Mouse (Mus musculus) kidney, embryonic 15.5 days (tissue): ENCODE measurements around the gene Sla2. TPM values are rescaled to one million over a fixed set of nuclear protein-coding genes. Genes with fewer than 3 reads are reported as not detected.
"Not testable (repeated sequence)": the region's sequence is repeated elsewhere in the genome, so short reads cannot be mapped to it uniquely, and the experiment has no call there.

ENCODE experiments used
- ATAC-seq: fragments of 200-750 bp; cut with Nextera tagmentation; replicated peaks from 2 replicates; pipeline ENCODE4 v1.8.0; 2017; ENCODE audit warnings: moderate TSS enrichment; ENCODE audit not compliant: low FRiP score
- H3K27ac ChIP-seq: fragments of 300-500 bp; sonication (generic); 2 replicates; pipeline ENCODE4 v1.5.1; 2015; ENCODE audit warnings: mild to moderate bottlenecking, inconsistent platforms
- H3K27me3 ChIP-seq: fragments of 300-500 bp; sonication (generic); 2 replicates; pipeline ENCODE4 v1.6.1; 2015; ENCODE audit warnings: inconsistent platforms
- H3K36me3 ChIP-seq: fragments of 300-500 bp; sonication (generic); 2 replicates; pipeline ENCODE4 v1.6.1; 2015; ENCODE audit warnings: inconsistent platforms
- H3K4me1 ChIP-seq: fragments of 300-500 bp; sonication (generic); 2 replicates; pipeline ENCODE4 v1.6.1; 2015; ENCODE audit warnings: inconsistent platforms
- H3K4me2 ChIP-seq: fragments of 300-500 bp; sonication (generic); 2 replicates; pipeline ENCODE4 v1.6.1; 2015; ENCODE audit warnings: moderate library complexity, mild to moderate bottlenecking, inconsistent platforms
- H3K4me3 ChIP-seq: fragments of 300-500 bp; sonication (generic); replicated peaks from 2 replicates; pipeline ENCODE4 v1.5.1; 2015; ENCODE audit warnings: mild to moderate bottlenecking, inconsistent platforms
- H3K9ac ChIP-seq: fragments of 300-500 bp; sonication (generic); 2 replicates; pipeline ENCODE4 v1.6.1; 2015; ENCODE audit warnings: mild to moderate bottlenecking, inconsistent platforms
- H3K9me3 ChIP-seq: fragments of 300-500 bp; sonication (generic); replicated peaks from 2 replicates; pipeline ENCODE4 v1.6.1; 2016; ENCODE audit warnings: inconsistent platforms
- WGBS: fragments of 180-500 bp; shearing (Covaris S2); methylation state at CpG from one replicate; pipeline ENCODE4 v1.1.7; 2015; ENCODE audit warnings: mixed read lengths; 5-methylcytosine and 5-hydroxymethylcytosine counted together
- polyA plus RNA-seq: library from polyadenylated mRNA; unstranded; fragments of >200 nt; fragmentation: Nextera tagmentation; extraction: Ambion mirVana; gene quantifications from 2 replicates; pipeline ENCODE4 v1.2.1, GENCODE M21; 2015

The Sla2 gene
- polyA plus RNA-seq, 1 experiment from 2014 or later: 0.22 TPM

- WGBS: 52% methylated on average over 2 of the region's 2 CpGs
- H3K9me3 ChIP-seq: no peaks in the 10 kb centered on the region
- ATAC-seq: no peak
Observed at GRCm38 (mm10) chr2:156919796-156920195, 32.8 kb upstream of the Sla2 start.

GRCm38 (mm10) chr2:156919191-156919590 lies 32.2 kb upstream of the Sla2 start:
- not testable (repeated sequence) for H3K4me3 ChIP-seq

More at GRCm38 (mm10) chr2:156919796-156920195, 32.8 kb upstream of the Sla2 start:
- no peak overlapping the region for H3K27ac ChIP-seq
- H3K4me3 ChIP-seq: no peak overlapping the region
- H3K27me3 ChIP-seq: 0 out of 2 replicates have a peak, but pooled peaks cover 2% of the 10 kb centered on the region
- no peak overlapping the region for H3K9ac ChIP-seq
- H3K4me2 ChIP-seq: no peak overlapping the region
- H3K4me1 ChIP-seq: peaks cover 7% of the 10 kb centered on the region; the same call in 1 of the 2 replicates
- H3K36me3 ChIP-seq: no peaks in the 10 kb centered on the region

GRCm38 (mm10) chr2:156918562-156918961 lies 31.6 kb upstream of the Sla2 start:
- H3K9me3 ChIP-seq: no peaks in the 10 kb centered on the region
- 77% methylated on average over 4 of the region's 4 CpGs for WGBS
- H3K9ac ChIP-seq: no peak overlapping the region
- H3K4me3 ChIP-seq: no peak overlapping the region
- H3K27ac ChIP-seq: no peak overlapping the region
- H3K36me3 ChIP-seq: no peaks in the 10 kb centered on the region
- no peak overlapping the region for H3K4me2 ChIP-seq
- H3K27me3 ChIP-seq: 0 out of 2 replicates have a peak, but pooled peaks cover 2% of the 10 kb centered on the region
- ATAC-seq: no peak
- no peaks in the 10 kb centered on the region for H3K4me1 ChIP-seq

More at GRCm38 (mm10) chr2:156919191-156919590, 32.2 kb upstream of the Sla2 start:
- not testable (repeated sequence) for H3K4me1 ChIP-seq, H3K9ac ChIP-seq, H3K27ac ChIP-seq, H3K4me2 ChIP-seq, H3K9me3 ChIP-seq, H3K36me3 ChIP-seq, H3K27me3 ChIP-seq, ATAC-seq
- 88% methylated on average over 11 of the region's 11 CpGs for WGBS

- Histone ChIP-seq H3K4me2 (no peak overlapping the region), H3K27me3 (0 out of 2 replicates have a peak, but pooled peaks cover 2% of the 10 kb centered on the region), H3K36me3 (no peaks in the 10 kb centered on the region), H3K4me3 (no peak overlapping the region), H3K9ac (no peak overlapping the region), H3K27ac (no peak overlapping the region), H3K4me1 (no peaks in the 10 kb centered on the region), H3K9me3 (no peaks in the 10 kb centered on the region)
- no peak for ATAC-seq
- 80% methylated on average over 3 of the region's 3 CpGs for WGBS
Observed at GRCm38 (mm10) chr2:156916419-156917125, 29.6 kb upstream of the Sla2 start.

GRCm38 (mm10) chr2:156915559-156915958 lies 28.6 kb upstream of the Sla2 start:
- H3K36me3 ChIP-seq: no peaks in the 10 kb centered on the region
- 72% methylated on average over 3 of the region's 3 CpGs for WGBS
- ATAC-seq: no peak

GRCm38 (mm10) chr2:156913191-156913590 lies 26.2 kb upstream of the Sla2 start:
- Histone ChIP-seq H3K4me1 (no peaks in the 10 kb centered on the region), H3K4me3 (no peak overlapping the region), H3K9me3 (no peaks in the 10 kb centered on the region), H3K27ac (no peak overlapping the region), H3K4me2 (no peak overlapping the region), H3K9ac (no peak overlapping the region), H3K36me3 (no peaks in the 10 kb centered on the region), H3K27me3 (0 out of 2 replicates have a peak, but pooled peaks cover 2% of the 10 kb centered on the region)
- no peak for ATAC-seq
- WGBS: 55% methylated on average over 5 of the region's 5 CpGs

More at GRCm38 (mm10) chr2:156915559-156915958, 28.6 kb upstream of the Sla2 start:
- Histone ChIP-seq H3K9me3 (no peaks in the 10 kb centered on the region), H3K9ac (no peak overlapping the region), H3K27ac (no peak overlapping the region), H3K4me1 (no peaks in the 10 kb centered on the region), H3K27me3 (0 out of 2 replicates have a peak, but pooled peaks cover 2% of the 10 kb centered on the region), H3K4me3 (no peak overlapping the region), H3K4me2 (no peak overlapping the region)

- not testable (repeated sequence) for ATAC-seq, H3K4me1 ChIP-seq
- 27% methylated on average over 4 of the region's 4 CpGs for WGBS
Observed at GRCm38 (mm10) chr2:156905931-156906330, 18.9 kb upstream of the Sla2 start.

GRCm38 (mm10) chr2:156904976-156905717 lies 18.2 kb upstream of the Sla2 start:
- no peak overlapping the region for H3K27ac ChIP-seq
- no peaks in the 10 kb centered on the region for H3K9me3 ChIP-seq
- no peak overlapping the region for H3K4me3 ChIP-seq
- ATAC-seq: no peak
- H3K9ac ChIP-seq: no peak overlapping the region
- 20% methylated on average over 6 of the region's 6 CpGs for WGBS
- no peak overlapping the region for H3K4me2 ChIP-seq
- peaks cover 3% of the 10 kb centered on the region; the same call in 1 of the 2 replicates for H3K4me1 ChIP-seq
- peaks cover 3% of the 10 kb centered on the region; the same call in 1 of the 2 replicates for H3K27me3 ChIP-seq
- H3K36me3 ChIP-seq: no peaks in the 10 kb centered on the region

More at GRCm38 (mm10) chr2:156905931-156906330, 18.9 kb upstream of the Sla2 start:
- H3K27me3 ChIP-seq, H3K4me3 ChIP-seq, H3K27ac ChIP-seq, H3K9ac ChIP-seq, H3K9me3 ChIP-seq, H3K36me3 ChIP-seq, H3K4me2 ChIP-seq: not testable (repeated sequence)

- Histone ChIP-seq H3K27me3 (peaks cover 3% of the 10 kb centered on the region; the same call in 1 of the 2 replicates), H3K9me3 (no peaks in the 10 kb centered on the region), H3K27ac (no peak overlapping the region), H3K4me1 (peaks cover 3% of the 10 kb centered on the region; the same call in 1 of the 2 replicates), H3K4me3 (no peak overlapping the region), H3K36me3 (no peaks in the 10 kb centered on the region), H3K4me2 (no peak overlapping the region), H3K9ac (no peak overlapping the region)
- ATAC-seq: no peak
- WGBS: 49% methylated on average over 2 of the region's 2 CpGs
Observed at GRCm38 (mm10) chr2:156903367-156903766, 16.4 kb upstream of the Sla2 start.

- not testable (repeated sequence) for H3K36me3 ChIP-seq, H3K4me3 ChIP-seq, H3K27me3 ChIP-seq, H3K9ac ChIP-seq, H3K27ac ChIP-seq, H3K4me2 ChIP-seq, H3K9me3 ChIP-seq, H3K4me1 ChIP-seq, ATAC-seq
- 78% methylated on average over 4 of the region's 4 CpGs for whole genome bisulfite sequencing
Observed at GRCm38 (mm10) chr2:156902411-156902810, 15.4 kb upstream of the Sla2 start.

- Histone ChIP-seq H3K9ac (no peak overlapping the region), H3K36me3 (no peaks in the 10 kb centered on the region), H3K4me2 (no peak overlapping the region), H3K4me3 (no peak overlapping the region), H3K9me3 (no peaks in the 10 kb centered on the region), H3K27me3 (peaks cover 3% of the 10 kb centered on the region; the same call in 1 of the 2 replicates), H3K4me1 (no peaks in the 10 kb centered on the region), H3K27ac (no peak overlapping the region)
- no peak for ATAC-seq
- 76% methylated on average over 6 of the region's 6 CpGs for WGBS
Observed at GRCm38 (mm10) chr2:156901883-156902282, 14.9 kb upstream of the Sla2 start.

GRCm38 (mm10) chr2:156901344-156901743 lies 14.4 kb upstream of the Sla2 start:
- H3K27ac ChIP-seq: no peak overlapping the region

More at GRCm38 (mm10) chr2:156901344-156901743, 14.4 kb upstream of the Sla2 start:
- no peak for ATAC-seq
- Histone ChIP-seq H3K4me3 (no peak overlapping the region), H3K36me3 (no peaks in the 10 kb centered on the region), H3K4me2 (no peak overlapping the region), H3K9ac (no peak overlapping the region), H3K27me3 (peaks cover 3% of the 10 kb centered on the region; the same call in 1 of the 2 replicates), H3K4me1 (no peaks in the 10 kb centered on the region), H3K9me3 (no peaks in the 10 kb centered on the region)
- WGBS: 69% methylated on average over 2 of the region's 2 CpGs
